Mouse (Mus musculus): ENCODE data around the gene St3gal6.

The St3gal6 gene

GRCm38 (mm10) chr16:58520457-58520856 lies 3.6 kb downstream of the St3gal6 start:
- DNase-seq = no peak

GRCm38 (mm10) chr16:58519650-58520073 lies 4.4 kb downstream of the St3gal6 start:
- DNase-seq = no peak

GRCm38 (mm10) chr16:58516960-58517798 lies 6.9 kb downstream of the St3gal6 start:
- no peak for DNase-seq

GRCm38 (mm10) chr16:58516161-58516560 lies 7.9 kb downstream of the St3gal6 start:
- DNase-seq = no peak

GRCm38 (mm10) chr16:58514565-58514964 lies 9.5 kb downstream of the St3gal6 start:
- DNase-seq = no peak

GRCm38 (mm10) chr16:58513755-58514154 lies 10.3 kb downstream of the St3gal6 start:
- DNase-seq = no peak

- no peak for DNase-seq
Measured at GRCm38 (mm10) chr16:58512887-58513286, 11.2 kb downstream of the St3gal6 start.

GRCm38 (mm10) chr16:58512181-58512761 lies 11.8 kb downstream of the St3gal6 start:
- DNase-seq = no peak

GRCm38 (mm10) chr16:58504945-58505344 lies 19.1 kb downstream of the St3gal6 start:
- DNase-seq = no peak

GRCm38 (mm10) chr16:58502566-58502965 lies 21.5 kb downstream of the St3gal6 start:
- DNase-seq = no peak

GRCm38 (mm10) chr16:58501760-58502301 lies 22.2 kb downstream of the St3gal6 start:
- DNase-seq = no peak

- no peak for DNase-seq
Measured at GRCm38 (mm10) chr16:58499650-58500049, 24.4 kb downstream of the St3gal6 start.

- DNase-seq = no peak
Measured at GRCm38 (mm10) chr16:58499172-58499584, 24.9 kb downstream of the St3gal6 start.

- no peak for DNase-seq
Measured at GRCm38 (mm10) chr16:58497886-58498713, 25.9 kb downstream of the St3gal6 start.

- no peak for DNase-seq
Measured at GRCm38 (mm10) chr16:58496791-58497190, 27.3 kb downstream of the St3gal6 start.

- DNase-seq = no peak
Measured at GRCm38 (mm10) chr16:58487861-58488260, 36.2 kb downstream of the St3gal6 start.

- DNase-seq = no peak
Measured at GRCm38 (mm10) chr16:58482296-58482695, 41.7 kb downstream of the St3gal6 start.

- DNase-seq = no peak
Measured at GRCm38 (mm10) chr16:58481906-58482270, 42.2 kb downstream of the St3gal6 start.

- no peak for DNase-seq
Measured at GRCm38 (mm10) chr16:58481219-58481905, 42.7 kb downstream of the St3gal6 start.

GRCm38 (mm10) chr16:58479898-58480448 lies 44.1 kb downstream of the St3gal6 start:
- no peak for DNase-seq

- no peak for DNase-seq
Measured at GRCm38 (mm10) chr16:58476363-58476762, 47.7 kb downstream of the St3gal6 start.

- DNase-seq = no peak
Measured at GRCm38 (mm10) chr16:58475544-58476154, 48.4 kb downstream of the St3gal6 start.

Data from cerebellum, adult 8-10 months (tissue).